Mouse (Mus musculus): ENCODE measurements around the gene Srpk2.
"Not testable (repeated sequence)": the region's sequence is repeated elsewhere in the genome, so short reads cannot be mapped to it uniquely, and the experiment has no call there.

Gene Srpk2

GRCm38 (mm10) chr5:23501582-23502316 is 182.7 kb downstream of the Srpk2 start:
- DNase-seq (ENCODE audit: low spot score): no peak

DNA sequence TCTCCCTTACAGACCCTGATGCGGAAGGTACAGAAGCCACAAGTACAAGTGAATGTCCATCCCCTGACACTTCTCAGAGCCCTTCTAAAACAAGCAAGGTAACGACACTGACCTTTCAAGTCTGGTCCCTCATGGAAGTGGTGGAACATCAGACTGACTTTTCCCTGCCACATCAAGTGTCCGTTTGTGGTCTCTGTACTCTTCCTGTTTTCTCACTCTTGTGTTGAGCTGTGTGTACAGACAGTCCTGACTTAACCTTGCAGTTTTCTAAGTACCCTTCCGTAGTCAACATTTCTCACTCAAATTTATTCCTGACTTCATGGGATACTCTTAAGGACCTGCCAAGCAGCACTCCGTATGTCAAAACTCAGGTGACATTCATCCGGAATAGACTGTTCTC is 183.7 kb downstream of the Srpk2 start:
- no peak for DNase-seq (ENCODE audit: low spot score)

DNA sequence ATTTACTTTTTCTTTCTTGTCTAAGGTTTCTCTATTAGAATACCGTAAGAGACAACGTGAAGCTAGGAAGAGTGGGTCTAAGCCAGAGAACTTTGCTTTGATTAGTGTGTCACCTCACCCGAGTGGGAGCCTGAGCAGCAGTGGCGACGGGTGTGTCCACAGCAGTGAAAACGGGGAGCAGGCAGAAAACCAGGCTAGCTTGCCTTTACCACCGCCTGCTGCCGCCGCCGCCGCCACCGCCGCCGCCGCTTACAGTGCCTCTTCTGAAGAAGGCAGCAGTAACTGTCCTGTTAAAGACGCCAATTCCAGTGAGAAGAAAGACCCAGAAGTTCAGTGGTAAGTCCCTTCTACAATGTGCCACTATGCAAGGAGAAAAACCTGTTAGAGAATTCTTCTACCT is 185.2 kb downstream of the Srpk2 start:
- DNase-seq (ENCODE audit: low spot score): no peak

- no peak for DNase-seq (ENCODE audit: low spot score)
Measured at GRCm38 (mm10) chr5:23497920-23498319, 186.5 kb downstream of the Srpk2 start.

- DNase-seq (ENCODE audit: low spot score): no peak
Measured at GRCm38 (mm10) chr5:23496933-23497332, 187.5 kb downstream of the Srpk2 start.

- no peak for DNase-seq (ENCODE audit: low spot score)
Measured at GRCm38 (mm10) chr5:23496396-23496795, 188.0 kb downstream of the Srpk2 start.

DNA sequence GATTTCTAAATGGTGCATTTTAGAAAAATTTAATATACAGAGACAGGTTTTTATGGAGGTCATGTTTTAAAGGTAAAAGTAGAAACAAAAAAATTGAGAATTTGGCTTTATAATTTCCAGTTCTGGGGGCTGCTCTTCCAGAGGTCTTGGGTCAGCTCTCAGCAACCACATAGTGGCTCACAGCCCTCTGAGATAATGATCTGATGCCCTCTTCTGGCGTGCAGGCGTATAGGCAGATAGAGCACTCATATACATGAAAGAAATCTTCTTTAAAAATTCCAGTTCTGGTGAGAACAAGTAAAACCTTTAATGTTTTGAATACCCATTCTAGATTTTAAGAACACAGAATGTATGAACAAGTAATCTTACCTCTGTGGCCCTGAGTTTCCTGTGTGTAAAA is 193.6 kb downstream of the Srpk2 start:
- no peak for DNase-seq (ENCODE audit: low spot score)

DNA sequence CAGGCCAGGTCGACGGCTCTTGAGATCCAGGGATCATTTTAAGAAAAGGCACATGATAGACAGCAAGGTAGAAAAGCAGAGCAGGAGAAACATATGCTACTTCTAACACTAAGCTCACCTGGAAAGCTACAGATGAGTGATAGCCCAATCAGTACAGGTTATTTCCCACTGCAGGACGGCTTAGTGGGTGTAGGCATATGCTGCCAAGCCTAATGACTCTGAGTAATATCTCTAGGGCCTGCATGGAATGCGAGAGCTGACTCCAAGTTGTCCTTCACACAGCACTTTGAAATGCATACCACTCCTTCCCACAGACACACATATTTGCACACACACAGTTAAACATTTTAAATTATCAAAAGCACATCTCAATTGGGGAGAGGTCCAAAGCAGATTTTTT is 195.2 kb downstream of the Srpk2 start:
- DNase-seq (ENCODE audit: low spot score): no peak

- no peak for DNase-seq (ENCODE audit: low spot score)
Measured at GRCm38 (mm10) chr5:23483811-23484210, 200.6 kb downstream of the Srpk2 start.

GRCm38 (mm10) chr5:23473098-23473873 is 211.1 kb downstream of the Srpk2 start:
- DNase-seq (ENCODE audit: low spot score): no peak

DNA sequence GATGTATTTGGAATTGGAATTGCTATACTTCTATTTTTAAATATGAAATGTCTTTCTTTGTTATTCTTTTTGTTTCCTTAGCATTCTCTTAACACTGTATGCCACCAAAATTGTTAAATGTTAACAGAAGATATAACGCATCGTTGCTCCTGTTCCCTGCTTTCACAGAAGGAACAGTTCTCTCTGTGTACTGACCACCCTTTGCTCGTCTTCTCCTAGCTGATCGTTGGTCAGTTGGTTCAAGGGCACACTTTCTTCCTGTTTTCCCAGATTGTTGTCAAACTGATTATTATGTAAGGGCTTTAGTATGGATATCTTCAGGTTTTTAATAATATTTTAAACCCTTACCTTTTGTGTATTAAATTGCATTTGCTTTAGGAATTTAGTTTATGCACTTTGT is 217.9 kb downstream of the Srpk2 start:
- DNase-seq (ENCODE audit: low spot score): no peak

DNA sequence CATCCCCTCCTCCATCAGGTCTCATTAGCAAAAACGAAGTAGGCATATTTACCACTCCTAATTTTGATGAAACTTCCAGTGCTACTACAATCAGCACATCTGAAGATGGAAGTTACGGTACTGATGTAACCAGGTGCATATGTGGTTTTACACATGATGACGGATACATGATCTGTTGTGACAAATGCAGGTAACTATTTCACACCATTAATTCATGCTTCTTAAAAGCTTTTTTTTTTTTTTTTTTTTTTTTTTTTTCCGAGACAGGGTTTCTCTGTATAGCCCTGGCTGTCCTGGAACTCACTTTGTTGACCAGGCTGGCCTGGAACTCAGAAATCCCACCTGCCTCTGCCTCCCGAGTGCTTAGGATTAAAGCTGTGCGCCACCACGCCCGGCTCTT is 219.7 kb downstream of the Srpk2 start:
- DNase-seq (ENCODE audit: low spot score): no peak

- DNase-seq (ENCODE audit: low spot score): no peak
Measured at GRCm38 (mm10) chr5:23464247-23464646, 220.2 kb downstream of the Srpk2 start.

DNA sequence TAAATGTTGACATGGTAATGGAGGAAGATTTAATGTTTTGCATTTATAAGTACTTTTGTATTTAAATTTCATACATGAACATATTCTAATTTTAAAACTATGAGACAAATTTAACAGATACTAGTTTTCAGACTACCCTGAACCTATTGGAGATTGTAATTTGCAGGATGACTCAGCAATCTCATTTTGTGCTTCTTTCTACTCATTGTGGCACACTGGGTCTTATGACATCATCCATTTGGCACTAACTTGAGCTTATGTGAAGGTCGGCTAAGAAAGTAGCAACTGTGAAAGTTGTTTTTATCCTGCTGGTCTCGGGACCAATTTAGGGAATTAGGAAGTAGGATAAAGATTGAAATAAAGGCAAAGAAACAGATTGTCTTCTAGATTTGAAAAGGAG is 222.7 kb downstream of the Srpk2 start:
- no peak for DNase-seq (ENCODE audit: low spot score)

DNA sequence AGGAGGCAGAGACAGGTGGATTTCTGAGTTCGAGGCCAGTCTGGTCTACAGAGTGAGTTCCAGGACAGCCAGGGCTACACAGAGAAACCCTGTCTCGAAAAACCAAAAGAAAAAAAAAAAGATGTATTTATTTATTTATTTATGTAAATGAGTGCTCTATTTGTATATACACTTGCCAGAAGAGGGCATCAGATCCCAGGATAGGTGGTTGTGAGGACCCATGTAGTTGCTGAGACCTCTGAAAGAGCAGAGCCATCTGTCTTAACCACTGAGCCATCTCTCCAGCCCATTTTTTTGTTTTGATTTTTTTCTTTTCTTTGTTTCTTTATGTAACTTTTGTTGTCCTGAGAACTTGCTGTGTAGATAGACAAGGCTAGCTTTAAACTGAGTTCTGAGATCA is 230.9 kb downstream of the Srpk2 start:
- DNase-seq (ENCODE audit: low spot score): not testable (repeated sequence)

Measured in urinary bladder, postnatal 10 days (tissue).